Mouse (Mus musculus): ENCODE data around the gene Hist1h3f. TPM values are rescaled to one million over a fixed set of nuclear protein-coding genes. Genes with fewer than 3 reads are reported as not detected.
A peak's percentile ranks its signal among the peaks of the same experiment; 100 is the strongest.
"Not testable (repeated sequence)": the region's sequence is repeated elsewhere in the genome, so short reads cannot be mapped to it uniquely, and the experiment has no call there.

Gene Hist1h3f
- polyA plus RNA-seq, 1 experiment from 2014 or later = 1.3 TPM

- H3K9me3 ChIP-seq (replicated peaks) = no peaks in the 10 kb centered on the region
- no peak overlapping the region for H3K4me3 ChIP-seq
- WGBS = 95% methylated on average over 7 of the region's 7 CpGs
- 0 out of 2 replicates have a peak overlapping the region, but pooled peaks have one; percentile 5 for H3K27ac ChIP-seq
- no peaks in the 10 kb centered on the region for H3K27me3 ChIP-seq (ENCODE audit: low read depth, poor library complexity, severe bottlenecking)
- H3K36me3 ChIP-seq = no peaks in the 10 kb centered on the region
- DNase-seq (ENCODE audit: low spot score) = no peak
- H3K4me1 ChIP-seq = peaks cover 21% of the 10 kb centered on the region
Observed at GRCm38 (mm10) chr13:23591206-23591605, 47.4 kb downstream of the Hist1h3f start.

- Histone ChIP-seq H3K4me1 (peaks cover 14% of the 10 kb centered on the region), H3K27ac (peak overlapping the region; percentile 9; the same call in 1 of the 2 replicates)
- not testable (repeated sequence) for H3K9me3 ChIP-seq (replicated peaks); H3K36me3 ChIP-seq; DNase-seq (ENCODE audit: low spot score); H3K4me3 ChIP-seq; H3K27me3 ChIP-seq (ENCODE audit: low read depth, poor library complexity, severe bottlenecking)
- WGBS = 88% methylated on average over 7 of the region's 7 CpGs
Observed at GRCm38 (mm10) chr13:23591886-23592285, 48.0 kb downstream of the Hist1h3f start.

GRCm38 (mm10) chr13:23592614-23593013 lies 48.8 kb downstream of the Hist1h3f start:
- WGBS = 76% methylated on average over 7 of the region's 7 CpGs
- DNase-seq (ENCODE audit: low spot score) = no peak

GRCm38 (mm10) chr13:23593051-23593770 lies 49.4 kb downstream of the Hist1h3f start:
- no peak overlapping the region for H3K4me3 ChIP-seq
- H3K4me1 ChIP-seq = peaks cover 11% of the 10 kb centered on the region
- H3K27me3 ChIP-seq (ENCODE audit: low read depth, poor library complexity, severe bottlenecking) = no peaks in the 10 kb centered on the region
- WGBS = 79% methylated on average over 5 of the region's 5 CpGs
- peak overlapping the region; percentile 32; the same call in 1 of the 2 replicates for H3K27ac ChIP-seq
- H3K9me3 ChIP-seq (replicated peaks) = no peaks in the 10 kb centered on the region
- H3K36me3 ChIP-seq = no peaks in the 10 kb centered on the region
- no peak for DNase-seq (ENCODE audit: low spot score)

More at GRCm38 (mm10) chr13:23592614-23593013, 48.8 kb downstream of the Hist1h3f start:
- Histone ChIP-seq H3K27ac (peak overlapping the region; percentile 32; the same call in 1 of the 2 replicates), H3K9me3 (replicated peaks) (no peaks in the 10 kb centered on the region), H3K36me3 (no peaks in the 10 kb centered on the region), H3K27me3 (ENCODE audit: low read depth, poor library complexity, severe bottlenecking) (no peaks in the 10 kb centered on the region), H3K4me3 (no peak overlapping the region), H3K4me1 (peaks cover 11% of the 10 kb centered on the region)

Small RNAs within 50 kb of the gene (microRNA-seq; reads per million reads assigned to microRNA genes)
- gene Gm44297 = not detected
- not detected for gene Gm44359
- gene Gm44394 = not detected
- 3.5 reads per million, percentile 4 among the genes with 10 or more reads in this experiment for gene n-TStga1

Other genes starting within 250 kb of the Hist1h3f start
- gene Zfp322a, start 174.8 kb upstream of the Hist1h3f start, polyA plus RNA-seq (2016; fragmentation: Nextera tagmentation; extraction: Ambion mirVana) = 55.7 and 69.0 TPM in 2 replicates
- gene Abt1, start 120.2 kb upstream of the Hist1h3f start, polyA plus RNA-seq (2016; fragmentation: Nextera tagmentation; extraction: Ambion mirVana) = 16.9 and 17.1 TPM in 2 replicates
- 0.08 and 0.10 TPM in 2 replicates for gene Btn1a1, start 78.2 kb upstream of the Hist1h3f start, polyA plus RNA-seq (2016; fragmentation: Nextera tagmentation; extraction: Ambion mirVana)
- gene Btn2a2, start 55.2 kb upstream of the Hist1h3f start, polyA plus RNA-seq (2016; fragmentation: Nextera tagmentation; extraction: Ambion mirVana) = 0.99 and 1.9 TPM in 2 replicates
- 2.4 and 4.5 TPM in 2 replicates for gene Hist1h4h, start 13.0 kb upstream of the Hist1h3f start, polyA plus RNA-seq (2016; fragmentation: Nextera tagmentation; extraction: Ambion mirVana)
- 8.0 and 11.7 TPM in 2 replicates for gene Hist1h2af, start 10.1 kb upstream of the Hist1h3f start, polyA plus RNA-seq (2016; fragmentation: Nextera tagmentation; extraction: Ambion mirVana)
- gene Hist1h3g, start 8.6 kb upstream of the Hist1h3f start, polyA plus RNA-seq (2016; fragmentation: Nextera tagmentation; extraction: Ambion mirVana) = 4.7 and 5.3 TPM in 2 replicates
- gene Hist1h2bh, start 660 bp upstream of the Hist1h3f start, polyA plus RNA-seq (2016; fragmentation: Nextera tagmentation; extraction: Ambion mirVana) = 0.56 and 0.69 TPM in 2 replicates
- 0.73 and 1.3 TPM in 2 replicates for gene Hist1h4f, start 7.6 kb downstream of the Hist1h3f start, polyA plus RNA-seq (2016; fragmentation: Nextera tagmentation; extraction: Ambion mirVana)
- 0.59 and 0.67 TPM in 2 replicates for gene Hist1h1d, start 9.2 kb downstream of the Hist1h3f start, polyA plus RNA-seq (2016; fragmentation: Nextera tagmentation; extraction: Ambion mirVana)
- gene Hist1h3e, start 18.3 kb downstream of the Hist1h3f start, polyA plus RNA-seq (2016; fragmentation: Nextera tagmentation; extraction: Ambion mirVana) = 5.6 and 7.8 TPM in 2 replicates
- 109 and 113 TPM in 2 replicates for gene Hist1h2ae, start 27.2 kb downstream of the Hist1h3f start, polyA plus RNA-seq (2016; fragmentation: Nextera tagmentation; extraction: Ambion mirVana)
- 7.3 and 8.1 TPM in 2 replicates for gene Hist1h2bg, start 27.3 kb downstream of the Hist1h3f start, polyA plus RNA-seq (2016; fragmentation: Nextera tagmentation; extraction: Ambion mirVana)
- gene Hist1h2bf, start 30.1 kb downstream of the Hist1h3f start, polyA plus RNA-seq (2016; fragmentation: Nextera tagmentation; extraction: Ambion mirVana) = 2.4 and 3.5 TPM in 2 replicates
- 1.3 and 3.9 TPM in 2 replicates for gene Hist1h2ad, start 30.3 kb downstream of the Hist1h3f start, polyA plus RNA-seq (2016; fragmentation: Nextera tagmentation; extraction: Ambion mirVana)
- 7.7 and 9.6 TPM in 2 replicates for gene Hist1h3d, start 31.7 kb downstream of the Hist1h3f start, polyA plus RNA-seq (2016; fragmentation: Nextera tagmentation; extraction: Ambion mirVana)
- gene Hist1h4d, start 37.5 kb downstream of the Hist1h3f start, polyA plus RNA-seq (2016; fragmentation: Nextera tagmentation; extraction: Ambion mirVana) = 109 and 120 TPM in 2 replicates
- gene Hist1h2be, start 77.1 kb downstream of the Hist1h3f start, polyA plus RNA-seq (2016; fragmentation: Nextera tagmentation; extraction: Ambion mirVana) = 2.3 and 4.2 TPM in 2 replicates
- gene Hist1h1e, start 78.5 kb downstream of the Hist1h3f start, polyA plus RNA-seq (2016; fragmentation: Nextera tagmentation; extraction: Ambion mirVana) = 19.6 and 20.6 TPM in 2 replicates
- 0.60 and 0.98 TPM in 2 replicates for gene Hist1h2ac, start 139.9 kb downstream of the Hist1h3f start, polyA plus RNA-seq (2016; fragmentation: Nextera tagmentation; extraction: Ambion mirVana)
- 16.9 and 17.0 TPM in 2 replicates for gene Hist1h2bc, start 140.1 kb downstream of the Hist1h3f start, polyA plus RNA-seq (2016; fragmentation: Nextera tagmentation; extraction: Ambion mirVana)
- gene Hist1h1t, start 151.8 kb downstream of the Hist1h3f start, polyA plus RNA-seq (2016; fragmentation: Nextera tagmentation; extraction: Ambion mirVana) = 0.26 TPM in 1 of 2 replicates, not detected in the other
- gene Hist1h4c, start 154.4 kb downstream of the Hist1h3f start, polyA plus RNA-seq (2016; fragmentation: Nextera tagmentation; extraction: Ambion mirVana) = 6.4 and 6.5 TPM in 2 replicates
- gene Hfe, start 166.8 kb downstream of the Hist1h3f start, polyA plus RNA-seq (2016; fragmentation: Nextera tagmentation; extraction: Ambion mirVana) = 1.6 and 2.0 TPM in 2 replicates
- 8.6 and 11.8 TPM in 2 replicates for gene Hist1h1c, start 194.8 kb downstream of the Hist1h3f start, polyA plus RNA-seq (2016; fragmentation: Nextera tagmentation; extraction: Ambion mirVana)
- 9.6 TPM in 2 replicates for gene Hist1h3c, start 201.6 kb downstream of the Hist1h3f start, polyA plus RNA-seq (2016; fragmentation: Nextera tagmentation; extraction: Ambion mirVana)
- 3.5 and 3.7 TPM in 2 replicates for gene Hist1h2bb, start 202.7 kb downstream of the Hist1h3f start, polyA plus RNA-seq (2016; fragmentation: Nextera tagmentation; extraction: Ambion mirVana)
- 55.9 and 60.6 TPM in 2 replicates for gene Hist1h2ab, start 207.1 kb downstream of the Hist1h3f start, polyA plus RNA-seq (2016; fragmentation: Nextera tagmentation; extraction: Ambion mirVana)
- 6.3 and 9.7 TPM in 2 replicates for gene Hist1h3b, start 208.2 kb downstream of the Hist1h3f start, polyA plus RNA-seq (2016; fragmentation: Nextera tagmentation; extraction: Ambion mirVana)
- gene Hist1h4b, start 213.0 kb downstream of the Hist1h3f start, polyA plus RNA-seq (2016; fragmentation: Nextera tagmentation; extraction: Ambion mirVana) = 4.4 and 5.9 TPM in 2 replicates
- 0.51 and 0.62 TPM in 2 replicates for gene Hist1h4a, start 217.2 kb downstream of the Hist1h3f start, polyA plus RNA-seq (2016; fragmentation: Nextera tagmentation; extraction: Ambion mirVana)
- 3.0 and 5.3 TPM in 2 replicates for gene Hist1h3a, start 218.3 kb downstream of the Hist1h3f start, polyA plus RNA-seq (2016; fragmentation: Nextera tagmentation; extraction: Ambion mirVana)
- gene Hist1h1a, start 219.6 kb downstream of the Hist1h3f start, polyA plus RNA-seq (2016; fragmentation: Nextera tagmentation; extraction: Ambion mirVana) = 2.1 and 4.0 TPM in 2 replicates
- gene Trim38, start 225.9 kb downstream of the Hist1h3f start, polyA plus RNA-seq (2016; fragmentation: Nextera tagmentation; extraction: Ambion mirVana) = not detected in 2 replicates

Data from limb, embryonic 10.5 days (tissue).